Mouse (Mus musculus): ENCODE results near the gene Add2. TPM values are rescaled to one million over a fixed set of nuclear protein-coding genes. Genes with fewer than 3 reads are reported as not detected.
"Not testable (repeated sequence)": the region's sequence is repeated elsewhere in the genome, so short reads cannot be mapped to it uniquely, and the experiment has no call there.

Gene Add2
- total RNA-seq (2021) = 100 to 1,000 TPM; 262 to 287 TPM

GRCm38 (mm10) chr6:86028601-86029322 lies at the start of gene Add2:
Gene Add2, plus strand, starts transcription at chr6:86028681.
- peak; percentile 64 to 67 for DNase-seq

- not testable (repeated sequence) for DNase-seq
These were observed 49.7 kb upstream of the Add2 start for GRCm38 (mm10) chr6:85978736-85979135.

- no peak for DNase-seq
These were observed 44.1 kb upstream of the Add2 start for GRCm38 (mm10) chr6:85984351-85984750.

- DNase-seq = not testable (repeated sequence)
These were observed 38.9 kb upstream of the Add2 start for GRCm38 (mm10) chr6:85989570-85989969.

- DNase-seq = not testable (repeated sequence)
These were observed 37.7 kb upstream of the Add2 start for GRCm38 (mm10) chr6:85990774-85991173.

GRCm38 (mm10) chr6:86003405-86003925 lies 25.0 kb upstream of the Add2 start:
- DNase-seq = no peak

GRCm38 (mm10) chr6:86004271-86005148 lies 24.0 kb upstream of the Add2 start:
- DNase-seq = peak; percentile 63 to 65

GRCm38 (mm10) chr6:86009980-86010379 lies 18.5 kb upstream of the Add2 start:
- DNase-seq = peak; percentile 50 to 51

- DNase-seq = not testable (repeated sequence)
These were observed 13.7 kb upstream of the Add2 start for GRCm38 (mm10) chr6:86014812-86015211.

- no peak for DNase-seq
These were observed 12.6 kb upstream of the Add2 start, which contains the start of gene Figla for GRCm38 (mm10) chr6:86015871-86016270. Gene Figla, plus strand, starts transcription at chr6:86016171.

GRCm38 (mm10) chr6:86016793-86017350 lies 11.6 kb upstream of the Add2 start:
- DNase-seq = no peak

- no peak for DNase-seq
These were observed 8.9 kb upstream of the Add2 start for GRCm38 (mm10) chr6:86019415-86020237.

- DNase-seq = no peak
These were observed 7.5 kb upstream of the Add2 start for GRCm38 (mm10) chr6:86020948-86021347.

- DNase-seq = no peak
These were observed 1.7 kb upstream of the Add2 start for GRCm38 (mm10) chr6:86026632-86027292.

- no peak for DNase-seq
These were observed 331 bp upstream of the Add2 start for GRCm38 (mm10) chr6:86028150-86028549.

- DNase-seq = no peak
These were observed 837 bp downstream of the Add2 start for GRCm38 (mm10) chr6:86029323-86029713.

- no peak for DNase-seq
These were observed 3.0 kb downstream of the Add2 start for GRCm38 (mm10) chr6:86031527-86031926.

- no peak for DNase-seq
These were observed 5.2 kb downstream of the Add2 start for GRCm38 (mm10) chr6:86033635-86034034.

GRCm38 (mm10) chr6:86038901-86039300 lies 10.4 kb downstream of the Add2 start:
- no peak for DNase-seq

- no peak for DNase-seq
These were observed 11.7 kb downstream of the Add2 start for GRCm38 (mm10) chr6:86040140-86040539.

- no peak for DNase-seq
These were observed 19.0 kb downstream of the Add2 start for GRCm38 (mm10) chr6:86047510-86047909.

Data from layer of hippocampus, postnatal 36 days (tissue).